8 mouse cellular contexts compared by ENCODE assay signal in the genomic region with DNA sequence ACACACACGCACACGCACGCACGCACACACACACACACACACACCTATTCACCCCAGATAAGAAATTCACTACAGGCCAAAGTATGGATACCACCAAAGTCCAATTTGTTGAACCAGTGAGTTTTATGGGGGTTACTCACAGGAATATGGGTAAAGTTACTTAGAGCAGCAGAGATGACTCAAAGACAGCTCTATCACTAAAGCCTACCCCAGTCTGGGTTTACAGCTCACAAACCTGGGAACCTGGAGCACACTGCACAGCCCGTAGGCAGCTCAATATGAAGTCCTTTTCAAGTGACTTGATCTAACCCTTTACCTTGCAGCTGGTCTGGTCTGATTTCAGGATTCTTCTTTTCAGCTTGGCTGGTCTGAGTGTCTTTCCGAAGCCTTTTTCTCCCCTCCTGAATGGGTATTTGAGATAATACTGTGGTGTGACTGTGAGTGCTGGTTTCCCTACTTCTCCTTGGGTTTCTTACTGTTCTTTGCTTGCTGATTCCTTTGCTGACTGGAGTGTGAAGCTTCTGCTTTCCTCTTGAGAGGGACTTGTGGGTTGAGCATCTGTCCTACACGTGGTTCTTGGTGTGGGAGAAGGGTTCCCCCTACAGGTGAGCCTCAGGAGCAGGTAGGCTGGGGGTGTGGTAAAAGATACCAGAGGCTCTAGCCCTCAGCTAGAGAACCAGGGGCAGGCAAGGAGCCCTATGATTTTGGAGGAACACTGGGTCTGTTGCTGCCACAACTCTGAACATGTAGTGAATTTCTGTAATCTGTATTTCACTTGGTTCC. TPM values are rescaled to one million over a fixed set of nuclear protein-coding genes. Genes with fewer than 3 reads are reported as not detected.
A peak's percentile ranks its signal among the peaks of the same experiment; 100 is the strongest.
DNase-seq lines count a peak whose midpoint lies in the region; ATAC-seq and TF ChIP-seq lines count a peak whose summit lies in the region.

No protein-coding gene starts in this region.

- H3K36me3 ChIP-seq in E14TG2a.4 (ENCODE audit: insufficient read depth, low read length) = peaks cover 34% of the 10 kb centered on the region
- peaks cover 25% of the 10 kb centered on the region for H3K36me3 ChIP-seq in liver, embryonic 14.5 days (replicated peaks; ENCODE audit: control insufficient read depth, insufficient read depth, low read depth)
- peaks cover 8% of the 10 kb centered on the region; the same call in 1 of the 2 replicates for H3K36me3 ChIP-seq in splenic B cell, adult 2 months (ENCODE audit: control insufficient read depth, insufficient read depth, low read length, poor library complexity, severe bottlenecking)
- H3K36me3 ChIP-seq in hindbrain, embryonic 13.5 days = peaks cover 26% of the 10 kb centered on the region

- TF ChIP-seq EP300 in liver, embryonic 14.5 days (IDR thresholded peaks at IDR 0.05; ENCODE audit: low read depth) = no peak

- no peak overlapping the region for H3K4me2 ChIP-seq in liver, embryonic 14.5 days (ENCODE audit: low read depth)
- H3K4me2 ChIP-seq in hindbrain, embryonic 13.5 days = no peak overlapping the region

- H3K9me3 ChIP-seq in E14TG2a.4 (ENCODE audit: low read length) = no peaks in the 10 kb centered on the region
- no peaks in the 10 kb centered on the region for H3K9me3 ChIP-seq in liver, embryonic 14.5 days (ENCODE audit: control insufficient read depth, low read length)
- no peaks in the 10 kb centered on the region for H3K9me3 ChIP-seq in hindbrain, embryonic 13.5 days

- no peaks in the 10 kb centered on the region for H3K27me3 ChIP-seq in E14TG2a.4 (ENCODE audit: insufficient read depth, low read length)
- no peaks in the 10 kb centered on the region for H3K27me3 ChIP-seq in liver, embryonic 14.5 days (ENCODE audit: control insufficient read depth, insufficient read depth, low read length)
- H3K27me3 ChIP-seq in splenic B cell, adult 2 months (ENCODE audit: control insufficient read depth, insufficient read depth, low read length, poor library complexity, severe bottlenecking) = no peaks in the 10 kb centered on the region
- no peaks in the 10 kb centered on the region for H3K27me3 ChIP-seq in hindbrain, embryonic 13.5 days

- peak; percentile 67 for TF ChIP-seq CTCF in E14TG2a.4 (conservative IDR thresholded peaks at IDR 0.05; ENCODE audit: low read length)
- peak; percentile 72 for TF ChIP-seq CTCF in liver, embryonic 14.5 days (IDR thresholded peaks at IDR 0.05; ENCODE audit: low read depth)

- ATAC-seq in frontal cortex, adult (ENCODE audit: low TSS enrichment) = 0 out of 2 replicates have a peak, but pooled peaks have one; percentile 31
- ATAC-seq in liver, embryonic 14.5 days (ENCODE audit: insufficient read depth) = no peak; the same call in 1 of the 2 replicates
- ATAC-seq in hindbrain, embryonic 13.5 days (ENCODE audit: low FRiP score) = no peak

- peaks cover 41% of the 10 kb centered on the region for H3K4me1 ChIP-seq in E14TG2a.4 (replicated peaks; ENCODE audit: low read depth, low read length)
- no peaks in the 10 kb centered on the region; a peak in 1 of 4 replicates for H3K4me1 ChIP-seq in liver, embryonic 14.5 days (replicated peaks; ENCODE audit: control insufficient read depth in 2 of 2, insufficient read depth in 2 of 2, low read length in 1 of 2)
- peaks cover 14% of the 10 kb centered on the region for H3K4me1 ChIP-seq in hindbrain, embryonic 13.5 days (replicated peaks)

- H3K9ac ChIP-seq in liver, embryonic 14.5 days (replicated peaks) = no peak overlapping the region
- no peak overlapping the region for H3K9ac ChIP-seq in hindbrain, embryonic 13.5 days

- WGBS in liver, embryonic 14.5 days (ENCODE audit: insufficient replicate concordance) = 65% methylated on average over 7 of the region's 7 CpGs
- 78% methylated on average over 7 of the region's 7 CpGs for WGBS in hindbrain, embryonic 13.5 days

- no peak for DNase-seq in frontal cortex, postnatal 36 days (ENCODE audit: low spot score in 2 of 2)
- peak; percentile 40 to 53 for DNase-seq in cerebellum, postnatal 36 days
- no peak for DNase-seq in liver, embryonic 14.5 days (ENCODE audit: low read depth in 3 of 3, low spot score in 3 of 3)
- peak; percentile 88 for DNase-seq in splenic B cell, adult 2 months (ENCODE audit: low read depth, low spot score)
- DNase-seq in right cerebral cortex, adult 18-20 months = no peak

- H3K4me3 ChIP-seq in E14TG2a.4 (replicated peaks; ENCODE audit: low read length) = no peak overlapping the region
- H3K4me3 ChIP-seq in liver, embryonic 14.5 days (ENCODE audit: insufficient read depth in 1 of 2, low read depth in 2 of 2, low read length in 2 of 2) = no peak overlapping the region
- H3K4me3 ChIP-seq in hindbrain, embryonic 13.5 days = no peak overlapping the region

- H3K27ac ChIP-seq in liver, embryonic 14.5 days = no peak overlapping the region
- no peak overlapping the region for H3K27ac ChIP-seq in hindbrain, embryonic 13.5 days

RNA-seq across cellular contexts. Expression of a gene that starts 12.3 kb away (rescaled TPM):
- 8.6 and 9.7 TPM in 2 replicates for polyA plus RNA-seq in liver, embryonic 14.5 days (2012; rRNA removed)
- 7.1 and 7.3 TPM in 2 replicates for polyA plus RNA-seq in liver, embryonic 14.5 days (2014; fragmentation: Nextera tagmentation; extraction: Ambion mirVana)
- 18.1 and 19.7 TPM in 2 replicates for polyA plus RNA-seq in hindbrain, embryonic 13.5 days (2015; fragmentation: Nextera tagmentation; extraction: Ambion mirVana)

Comparison
In these comparisons a context has a peak if more than half of its experiments do, and no peak if none do; other contexts are left out.
1. DNase-seq: peak in cerebellum, postnatal 36 days (2 of 2) and splenic B cell, adult 2 months (single experiment); none in frontal cortex, postnatal 36 days (0 of 2), liver, embryonic 14.5 days (0 of 3) and right cerebral cortex, adult 18-20 months (single experiment).